ENCODE assay signal across 8 mouse cellular contexts in genomic region chr16:37867791-37868505, GRCm38 (mm10). TPM values are rescaled to one million over a fixed set of nuclear protein-coding genes. Genes with fewer than 3 reads are reported as not detected.
DNase-seq lines count a peak whose midpoint lies in the region; ATAC-seq and TF ChIP-seq lines count a peak whose summit lies in the region.

Lrrc58 (plus strand) TSS chr16:37868389.

- peak within 1 kb of the TSS; percentile 99 for H3K27ac ChIP-seq in intestine, postnatal 0 days (ENCODE audit: low read depth, low read length)
- peak within 1 kb of the TSS; percentile 98 for H3K27ac ChIP-seq in midbrain, embryonic 11.5 days (ENCODE audit: low read depth, low read length)

- peak; percentile 78 for DNase-seq in adrenal gland, adult 8-10 months
- DNase-seq in embryo, embryonic 11 days = peak; percentile 94
- DNase-seq in gonadal fat pad, adult 2 months (ENCODE audit: low read depth) = no peak
- peak; percentile 79 for DNase-seq in left cerebral cortex, postnatal 4 days
- peak; percentile 97 for DNase-seq in midbrain, embryonic 11.5 days (ENCODE audit: low spot score, missing footprints)
- DNase-seq in right cerebral cortex, postnatal 4 days = peak; percentile 85

- intact Hi-C loops in left cerebral cortex, postnatal 4 days (cut with DNase I) = no loop called here

- under 1% methylated on average over 75 of the region's 86 CpGs for WGBS in intestine, postnatal 0 days
- under 1% methylated on average over 81 of the region's 86 CpGs for WGBS in midbrain, embryonic 11.5 days

- H3K9ac ChIP-seq in intestine, postnatal 0 days (ENCODE audit: low read depth, low read length) = peak within 1 kb of the TSS; percentile 90
- H3K9ac ChIP-seq in midbrain, embryonic 11.5 days (ENCODE audit: low read length) = peak within 1 kb of the TSS; percentile 99

- H3K4me2 ChIP-seq in intestine, postnatal 0 days (replicated peaks; ENCODE audit: low read depth) = peak within 1 kb of the TSS; percentile 82
- peak within 1 kb of the TSS; percentile 75 for H3K4me2 ChIP-seq in midbrain, embryonic 11.5 days

- no peak; the same call in 1 of the 2 replicates for TF ChIP-seq CTCF in intestine, postnatal 0 days (IDR thresholded peaks at IDR 0.05; ENCODE audit: low read depth)

- H3K36me3 ChIP-seq in intestine, postnatal 0 days (ENCODE audit: control insufficient read depth, insufficient read depth) = no peaks in the 10 kb centered on the region
- H3K36me3 ChIP-seq in midbrain, embryonic 11.5 days (ENCODE audit: control insufficient read depth, insufficient read depth, low read length) = no peaks in the 10 kb centered on the region

- ATAC-seq in intestine, postnatal 0 days = peak; percentile 92
- ATAC-seq in midbrain, embryonic 11.5 days (ENCODE audit: low FRiP score) = peak; percentile 93
- ATAC-seq in erythroid progenitor cell, adult 5-6 weeks (replicated peaks; ENCODE audit: low FRiP score, poor library complexity, severe bottlenecking) = no peak

- no peaks in the 10 kb centered on the region for H3K9me3 ChIP-seq in intestine, postnatal 0 days (ENCODE audit: control insufficient read depth)
- no peaks in the 10 kb centered on the region for H3K9me3 ChIP-seq in midbrain, embryonic 11.5 days (ENCODE audit: control insufficient read depth, low read length)

- peaks cover 14% of the 10 kb centered on the region; the same call in 1 of the 2 replicates for H3K4me1 ChIP-seq in intestine, postnatal 0 days (replicated peaks; ENCODE audit: control insufficient read depth, insufficient read depth, low read length)
- H3K4me1 ChIP-seq in midbrain, embryonic 11.5 days (ENCODE audit: control insufficient read depth, insufficient read depth, low read length) = peaks cover 16% of the 10 kb centered on the region; the same call in 1 of the 2 replicates

- no peaks in the 10 kb centered on the region for H3K27me3 ChIP-seq in intestine, postnatal 0 days (replicated peaks; ENCODE audit: control insufficient read depth, insufficient read depth, low read length)
- H3K27me3 ChIP-seq in midbrain, embryonic 11.5 days (ENCODE audit: control insufficient read depth, insufficient read depth, low read length) = no peaks in the 10 kb centered on the region

- peak within 1 kb of the TSS; percentile 83 for H3K4me3 ChIP-seq in intestine, postnatal 0 days (ENCODE audit: low read depth, low read length)
- peak within 1 kb of the TSS; percentile 92 for H3K4me3 ChIP-seq in midbrain, embryonic 11.5 days (ENCODE audit: low read depth, low read length)

RNA-seq across cellular contexts. Expression of gene Lrrc58, which starts in this region (rescaled TPM):
- 100 to 1,000 TPM; 130 to 206 (median 160) TPM for total RNA-seq in adrenal gland, adult 8-10 months (2022)
- 31.1 and 31.6 TPM in 2 replicates for polyA plus RNA-seq in gonadal fat pad, adult 2 months (2012; rRNA removed)
- 27.6 and 30.8 TPM in 2 replicates for polyA plus RNA-seq in intestine, postnatal 0 days (2015; fragmentation: Nextera tagmentation; extraction: Ambion mirVana)
- 10 to 100 TPM; 94.4 to 98.1 TPM for total RNA-seq in left cerebral cortex, postnatal 4 days (2021)
- 49.8 and 53.1 TPM in 2 replicates for polyA plus RNA-seq in midbrain, embryonic 11.5 days (2014; fragmentation: Nextera tagmentation; extraction: Ambion mirVana)
- 8.8 and 9.7 TPM in 2 replicates for total RNA-seq in erythroid progenitor cell, adult 5-6 weeks (2015; ENCODE audit: low replicate concordance)
- total RNA-seq in erythroid progenitor cell, adult 5-6 weeks (2017; ENCODE audit: low replicate concordance) = 3.9 and 4.7 TPM in 2 replicates

Comparison
In these comparisons a context has a peak if more than half of its experiments do, and no peak if none do; other contexts are left out.
1. RNA of gene Lrrc58 (total RNA-seq): 130 to 206 TPM in adrenal gland, adult 8-10 months and 94.4 to 98.1 TPM in left cerebral cortex, postnatal 4 days; 3.9 to 9.7 TPM in erythroid progenitor cell, adult 5-6 weeks; every median in the first group is over 4 times any median in the second.